Mouse (Mus musculus) liver, embryonic 14.5 days (tissue): ENCODE measurements around the gene Cog2.

Source experiments
- CTCF ChIP-seq: IDR thresholded peaks from 2 replicates; pipeline ENCODE4 v1.5.1; 2016; ENCODE audit warnings: antibody characterized with exemption, low read depth, control low read depth
- EP300 ChIP-seq: IDR thresholded peaks from 2 replicates; pipeline ENCODE4 v1.6.1; 2016; ENCODE audit warnings: antibody characterized with exemption, low read depth

GRCm38 (mm10) chr8:124585718-124586425 lies 65.3 kb downstream of the Cog2 start:
- TF ChIP-seq CTCF = no peak
- TF ChIP-seq EP300 = no peak
